Mouse (Mus musculus): Measurements from ENCODE around the gene Spag9. TPM values are rescaled to one million over a fixed set of nuclear protein-coding genes. Genes with fewer than 3 reads are reported as not detected.
"Not testable (repeated sequence)": the region's sequence is repeated elsewhere in the genome, so short reads cannot be mapped to it uniquely, and the experiment has no call there.

Spag9 gene
- polyA plus RNA-seq, 1 experiment from 2014 or later = 107 TPM

DNA sequence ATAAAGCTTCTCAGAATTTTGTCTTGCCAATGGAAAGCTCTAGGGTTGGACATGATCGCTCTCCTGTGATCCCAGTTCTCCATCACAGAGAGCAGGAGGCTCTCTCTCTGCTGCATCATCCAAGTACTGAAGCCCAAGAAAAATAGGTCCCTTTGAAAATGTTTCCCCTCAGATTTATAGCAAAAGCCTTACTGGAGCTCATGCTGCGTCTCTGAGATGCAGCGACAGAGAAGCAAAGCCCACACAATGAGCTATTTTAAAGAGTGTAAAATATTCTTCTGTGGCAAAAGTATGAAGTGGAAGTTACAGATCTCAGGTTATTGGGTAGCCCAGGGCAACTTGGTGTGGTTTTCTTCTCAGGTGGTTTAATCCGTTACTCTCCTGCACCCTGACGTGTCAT lies 68.0 kb downstream of the Spag9 start:
- H3K27me3 ChIP-seq (ENCODE audit: control insufficient read depth, insufficient read depth, low read length) = no peaks in the 10 kb centered on the region
- H3K4me1 ChIP-seq (ENCODE audit: control insufficient read depth, insufficient read depth, low read length) = no peaks in the 10 kb centered on the region
- ATAC-seq (ENCODE audit: low FRiP score) (no peak), DNase-seq (ENCODE audit: low spot score, missing footprints) (no peak)
- no peak overlapping the region for H3K9ac ChIP-seq (ENCODE audit: low read length)
- no peak overlapping the region for H3K27ac ChIP-seq (ENCODE audit: low read depth, low read length)
- no peak overlapping the region for H3K4me2 ChIP-seq
- H3K9me3 ChIP-seq (ENCODE audit: control insufficient read depth, low read length) = no peaks in the 10 kb centered on the region
- WGBS = 93% methylated on average over 5 of the region's 5 CpGs
- H3K36me3 ChIP-seq (ENCODE audit: control insufficient read depth, insufficient read depth, low read length) = peaks cover 22% of the 10 kb centered on the region
- no peak overlapping the region for H3K4me3 ChIP-seq (ENCODE audit: low read depth, low read length)

DNA sequence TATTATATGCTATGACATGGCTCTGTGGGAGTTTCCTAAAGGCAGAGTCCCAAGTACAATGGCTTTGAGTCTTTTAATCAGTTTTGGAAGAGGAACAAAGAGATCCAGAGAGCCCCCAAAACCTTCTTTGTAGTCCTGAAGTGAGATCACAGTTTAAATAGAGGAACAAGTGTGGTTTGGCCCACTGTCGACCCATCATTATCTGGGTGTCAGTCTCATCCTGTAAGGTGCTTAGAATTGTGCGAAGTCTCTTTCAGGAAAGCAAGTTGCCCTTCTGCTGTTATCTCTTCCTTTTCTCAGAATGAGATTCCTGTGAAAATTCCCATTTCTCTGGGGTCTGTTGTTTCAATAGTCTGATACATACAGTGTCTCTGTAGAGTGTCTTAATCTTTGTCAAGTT lies 74.6 kb downstream of the Spag9 start:
- Histone ChIP-seq H3K36me3 (ENCODE audit: control insufficient read depth, insufficient read depth, low read length) (peaks cover 20% of the 10 kb centered on the region; the same call in 1 of the 2 replicates), H3K9me3 (ENCODE audit: control insufficient read depth, low read length) (no peaks in the 10 kb centered on the region), H3K4me2 (no peak overlapping the region), H3K27me3 (ENCODE audit: control insufficient read depth, insufficient read depth, low read length) (no peaks in the 10 kb centered on the region), H3K27ac (ENCODE audit: low read depth, low read length) (no peak overlapping the region), H3K4me3 (ENCODE audit: low read depth, low read length) (no peak overlapping the region), H3K9ac (ENCODE audit: low read length) (no peak overlapping the region), H3K4me1 (ENCODE audit: control insufficient read depth, insufficient read depth, low read length) (no peaks in the 10 kb centered on the region)
- no peak for ATAC-seq (ENCODE audit: low FRiP score)
- no peak for DNase-seq (ENCODE audit: low spot score, missing footprints)
- 81% methylated on average over 2 of the region's 2 CpGs for WGBS

DNA sequence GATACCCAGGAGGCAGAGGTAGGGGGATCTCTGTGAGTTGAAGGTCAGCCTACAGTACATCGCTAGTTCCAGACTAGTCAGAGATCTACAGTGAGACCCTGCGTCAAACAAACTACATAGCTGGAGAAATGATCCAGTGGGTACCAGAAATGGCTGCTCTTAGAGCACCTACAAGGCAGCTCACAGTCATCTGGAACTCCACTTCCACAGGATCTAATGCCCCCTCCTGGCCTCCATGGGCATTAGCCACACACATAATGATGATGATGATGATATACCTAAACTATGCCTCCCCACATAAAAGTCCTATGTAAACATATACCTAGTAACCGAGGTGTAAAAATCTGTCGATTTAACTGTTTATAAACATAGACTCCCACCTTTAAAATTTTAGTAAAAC lies 77.4 kb downstream of the Spag9 start:
- Histone ChIP-seq H3K9me3 (ENCODE audit: control insufficient read depth, low read length) (no peaks in the 10 kb centered on the region), H3K27ac (ENCODE audit: low read depth, low read length) (no peak overlapping the region), H3K4me2 (no peak overlapping the region), H3K9ac (ENCODE audit: low read length) (no peak overlapping the region), H3K27me3 (ENCODE audit: control insufficient read depth, insufficient read depth, low read length) (no peaks in the 10 kb centered on the region), H3K36me3 (ENCODE audit: control insufficient read depth, insufficient read depth, low read length) (peaks cover 17% of the 10 kb centered on the region; the same call in 1 of the 2 replicates), H3K4me3 (ENCODE audit: low read depth, low read length) (no peak overlapping the region), H3K4me1 (ENCODE audit: control insufficient read depth, insufficient read depth, low read length) (no peaks in the 10 kb centered on the region)
- WGBS = 90% methylated on average over 4 of the region's 4 CpGs
- DNase-seq (ENCODE audit: low spot score, missing footprints) = no peak
- ATAC-seq (ENCODE audit: low FRiP score) = no peak

DNA sequence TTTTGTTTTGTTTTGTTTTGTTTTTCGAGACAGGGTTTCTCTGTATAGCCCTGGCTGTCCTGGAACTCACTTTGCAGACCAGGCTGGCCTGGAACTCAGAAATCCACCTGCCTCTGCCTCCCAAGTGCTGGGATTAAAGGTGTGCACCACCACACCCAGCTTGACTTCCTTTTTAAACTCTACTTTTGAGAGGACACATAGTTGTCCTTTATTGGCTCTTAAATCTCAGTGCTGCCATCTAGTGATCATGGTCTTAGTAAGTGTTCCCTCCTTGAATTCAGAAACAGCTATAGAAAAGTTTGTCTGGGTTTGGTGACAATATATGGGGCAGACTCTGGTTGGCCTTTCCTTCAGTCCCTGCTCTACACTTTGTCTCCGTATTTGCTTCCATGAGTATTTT lies 91.1 kb downstream of the Spag9 start:
- H3K27ac ChIP-seq (ENCODE audit: low read depth, low read length); H3K9me3 ChIP-seq (ENCODE audit: control insufficient read depth, low read length); ATAC-seq (ENCODE audit: low FRiP score); H3K4me1 ChIP-seq (ENCODE audit: control insufficient read depth, insufficient read depth, low read length); H3K9ac ChIP-seq (ENCODE audit: low read length); H3K4me3 ChIP-seq (ENCODE audit: low read depth, low read length); DNase-seq (ENCODE audit: low spot score, missing footprints); H3K4me2 ChIP-seq; H3K27me3 ChIP-seq (ENCODE audit: control insufficient read depth, insufficient read depth, low read length): not testable (repeated sequence)
- WGBS = 84% methylated on average over 2 of the region's 2 CpGs
- H3K36me3 ChIP-seq (ENCODE audit: control insufficient read depth, insufficient read depth, low read length) = peaks cover 25% of the 10 kb centered on the region

DNA sequence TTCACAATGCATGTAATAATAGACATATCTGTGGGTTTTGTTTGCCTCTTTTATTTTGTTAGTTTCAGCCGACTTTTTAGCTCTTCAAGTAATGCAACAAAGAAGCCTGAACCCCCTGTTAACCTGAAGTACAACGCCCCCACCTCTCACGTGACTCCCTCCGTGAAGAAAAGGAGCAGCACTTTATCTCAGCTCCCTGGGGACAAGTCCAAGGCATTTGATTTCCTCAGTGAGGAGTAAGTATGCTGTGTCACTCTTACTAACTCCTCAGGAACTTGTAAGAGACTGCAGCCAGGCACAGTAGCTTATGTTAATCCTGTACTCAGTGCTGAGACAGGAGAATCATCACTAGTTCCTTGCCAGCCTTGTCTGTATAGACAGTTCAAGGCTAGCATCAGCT lies 94.6 kb downstream of the Spag9 start:
- Histone ChIP-seq H3K4me3 (ENCODE audit: low read depth, low read length) (no peak overlapping the region), H3K27me3 (ENCODE audit: control insufficient read depth, insufficient read depth, low read length) (no peaks in the 10 kb centered on the region), H3K9me3 (ENCODE audit: control insufficient read depth, low read length) (no peaks in the 10 kb centered on the region), H3K9ac (ENCODE audit: low read length) (no peak overlapping the region), H3K4me2 (no peak overlapping the region), H3K36me3 (ENCODE audit: control insufficient read depth, insufficient read depth, low read length) (peaks cover 32% of the 10 kb centered on the region), H3K27ac (ENCODE audit: low read depth, low read length) (no peak overlapping the region), H3K4me1 (ENCODE audit: control insufficient read depth, insufficient read depth, low read length) (no peaks in the 10 kb centered on the region)
- 88% methylated on average over 4 of the region's 4 CpGs for WGBS
- DNase-seq (ENCODE audit: low spot score, missing footprints) = no peak
- no peak for ATAC-seq (ENCODE audit: low FRiP score)

DNA sequence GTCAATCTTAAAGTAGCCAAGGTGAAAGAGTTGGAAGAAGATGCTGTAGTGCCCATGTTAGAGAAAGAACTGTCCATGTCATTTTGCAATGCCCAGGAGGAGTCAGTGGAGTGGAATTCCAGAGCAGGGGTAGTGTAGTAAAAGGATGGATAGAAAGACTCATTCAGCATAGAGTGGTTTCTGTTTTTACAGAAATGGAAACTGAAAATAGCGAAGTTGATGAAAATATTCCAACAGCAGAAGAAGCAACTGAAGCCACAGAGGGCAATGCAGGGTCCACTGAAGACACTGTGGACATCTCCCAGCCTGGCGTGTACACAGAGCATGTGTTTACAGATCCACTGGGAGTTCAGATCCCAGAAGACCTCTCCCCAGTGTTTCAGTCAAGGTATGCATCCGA lies 101.6 kb downstream of the Spag9 start:
- H3K9ac ChIP-seq (ENCODE audit: low read length) = no peak overlapping the region
- no peaks in the 10 kb centered on the region for H3K27me3 ChIP-seq (ENCODE audit: control insufficient read depth, insufficient read depth, low read length)
- peaks cover 40% of the 10 kb centered on the region for H3K36me3 ChIP-seq (ENCODE audit: control insufficient read depth, insufficient read depth, low read length)
- 92% methylated on average over 3 of the region's 3 CpGs for WGBS
- ATAC-seq (ENCODE audit: low FRiP score) = no peak
- H3K4me1 ChIP-seq (ENCODE audit: control insufficient read depth, insufficient read depth, low read length) = no peaks in the 10 kb centered on the region
- no peak overlapping the region for H3K27ac ChIP-seq (ENCODE audit: low read depth, low read length)
- no peak for DNase-seq (ENCODE audit: low spot score, missing footprints)
- H3K9me3 ChIP-seq (ENCODE audit: control insufficient read depth, low read length) = no peaks in the 10 kb centered on the region
- H3K4me3 ChIP-seq (ENCODE audit: low read depth, low read length) = no peak overlapping the region
- no peak overlapping the region for H3K4me2 ChIP-seq

DNA sequence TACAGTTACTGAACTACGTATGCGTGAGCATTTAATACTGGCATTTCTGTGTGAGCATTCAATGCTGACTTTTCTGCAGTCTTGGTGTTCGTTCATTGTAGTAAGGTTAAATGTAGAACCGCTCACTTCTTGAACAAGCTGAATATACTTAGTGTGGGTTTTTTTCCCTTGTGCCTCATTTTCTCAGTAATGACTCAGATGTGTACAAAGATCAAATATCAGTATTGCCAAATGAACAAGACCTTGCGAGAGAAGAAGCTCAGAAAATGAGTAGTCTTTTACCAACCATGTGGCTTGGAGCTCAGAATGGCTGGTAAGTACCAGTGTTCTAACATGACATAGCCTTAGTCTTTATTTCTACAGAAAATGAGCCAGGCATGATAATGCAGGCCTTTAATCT lies 102.9 kb downstream of the Spag9 start:
- H3K36me3 ChIP-seq (ENCODE audit: control insufficient read depth, insufficient read depth, low read length) = peaks cover 33% of the 10 kb centered on the region
- H3K9me3 ChIP-seq (ENCODE audit: control insufficient read depth, low read length) = no peaks in the 10 kb centered on the region
- H3K9ac ChIP-seq (ENCODE audit: low read length) = no peak overlapping the region
- H3K4me3 ChIP-seq (ENCODE audit: low read depth, low read length) = no peak overlapping the region
- H3K27me3 ChIP-seq (ENCODE audit: control insufficient read depth, insufficient read depth, low read length) = no peaks in the 10 kb centered on the region
- WGBS = 94% methylated on average over 5 of the region's 5 CpGs
- H3K4me1 ChIP-seq (ENCODE audit: control insufficient read depth, insufficient read depth, low read length) = no peaks in the 10 kb centered on the region
- ATAC-seq (ENCODE audit: low FRiP score) = no peak
- H3K27ac ChIP-seq (ENCODE audit: low read depth, low read length) = no peak overlapping the region
- DNase-seq (ENCODE audit: low spot score, missing footprints) = no peak
- H3K4me2 ChIP-seq = no peak overlapping the region

DNA sequence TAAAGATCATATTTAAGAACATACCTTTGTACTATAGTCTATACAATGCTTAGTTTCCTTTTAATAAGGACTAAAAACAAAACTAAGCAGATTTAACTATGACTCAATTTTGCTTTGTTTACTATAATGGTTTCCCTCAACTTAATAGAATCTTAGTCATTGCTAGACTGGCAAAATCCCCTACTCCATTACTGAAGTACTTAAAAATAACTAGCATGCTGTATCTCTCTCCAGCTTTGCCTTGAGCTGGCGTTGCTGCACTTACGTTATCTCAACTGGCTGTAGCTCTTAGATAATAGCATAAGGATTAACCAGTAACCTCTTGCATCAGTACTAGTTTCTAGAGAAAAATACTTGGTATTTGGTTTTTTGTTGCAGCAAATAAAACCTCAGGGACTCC lies 117.9 kb downstream of the Spag9 start:
- no peak for DNase-seq (ENCODE audit: low spot score, missing footprints)
- no peak overlapping the region for H3K9ac ChIP-seq (ENCODE audit: low read length)
- 94% methylated on average over 2 of the region's 2 CpGs for WGBS
- ATAC-seq (ENCODE audit: low FRiP score) = no peak
- H3K4me1 ChIP-seq (ENCODE audit: control insufficient read depth, insufficient read depth, low read length) = no peaks in the 10 kb centered on the region
- H3K9me3 ChIP-seq (ENCODE audit: control insufficient read depth, low read length) = no peaks in the 10 kb centered on the region
- no peak overlapping the region for H3K4me3 ChIP-seq (ENCODE audit: low read depth, low read length)
- H3K36me3 ChIP-seq (ENCODE audit: control insufficient read depth, insufficient read depth, low read length) = peaks cover 32% of the 10 kb centered on the region
- H3K27me3 ChIP-seq (ENCODE audit: control insufficient read depth, insufficient read depth, low read length) = no peaks in the 10 kb centered on the region
- no peak overlapping the region for H3K27ac ChIP-seq (ENCODE audit: low read depth, low read length)
- H3K4me2 ChIP-seq = no peak overlapping the region

DNA sequence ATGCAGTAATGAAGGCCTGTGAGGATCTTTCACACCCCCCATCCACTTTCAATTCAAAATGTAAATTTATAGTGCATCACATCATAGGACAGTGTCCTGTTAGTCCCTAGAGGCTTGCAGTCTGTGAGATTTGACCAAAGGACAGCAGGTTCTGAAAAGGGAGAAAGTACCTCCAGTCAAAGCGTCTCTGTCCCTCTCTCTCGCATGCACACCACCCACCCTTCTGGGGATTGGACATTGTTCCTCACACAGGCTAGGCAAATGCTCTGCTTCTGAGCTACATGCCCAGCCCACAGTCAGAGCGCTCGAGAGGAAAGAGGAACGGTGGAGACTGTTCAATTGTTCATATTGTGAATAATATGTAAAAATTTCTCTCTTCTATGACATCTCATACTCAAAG lies 119.5 kb downstream of the Spag9 start:
- H3K27ac ChIP-seq (ENCODE audit: low read depth, low read length) = no peak overlapping the region
- H3K27me3 ChIP-seq (ENCODE audit: control insufficient read depth, insufficient read depth, low read length) = no peaks in the 10 kb centered on the region
- H3K9me3 ChIP-seq (ENCODE audit: control insufficient read depth, low read length) = no peaks in the 10 kb centered on the region
- ATAC-seq (ENCODE audit: low FRiP score) = no peak
- no peak overlapping the region for H3K4me3 ChIP-seq (ENCODE audit: low read depth, low read length)
- H3K4me1 ChIP-seq (ENCODE audit: control insufficient read depth, insufficient read depth, low read length) = no peaks in the 10 kb centered on the region
- WGBS = 94% methylated on average over 5 of the region's 5 CpGs
- no peak for DNase-seq (ENCODE audit: low spot score, missing footprints)
- H3K4me2 ChIP-seq = no peak overlapping the region
- H3K36me3 ChIP-seq (ENCODE audit: control insufficient read depth, insufficient read depth, low read length) = peaks cover 32% of the 10 kb centered on the region
- no peak overlapping the region for H3K9ac ChIP-seq (ENCODE audit: low read length)

DNA sequence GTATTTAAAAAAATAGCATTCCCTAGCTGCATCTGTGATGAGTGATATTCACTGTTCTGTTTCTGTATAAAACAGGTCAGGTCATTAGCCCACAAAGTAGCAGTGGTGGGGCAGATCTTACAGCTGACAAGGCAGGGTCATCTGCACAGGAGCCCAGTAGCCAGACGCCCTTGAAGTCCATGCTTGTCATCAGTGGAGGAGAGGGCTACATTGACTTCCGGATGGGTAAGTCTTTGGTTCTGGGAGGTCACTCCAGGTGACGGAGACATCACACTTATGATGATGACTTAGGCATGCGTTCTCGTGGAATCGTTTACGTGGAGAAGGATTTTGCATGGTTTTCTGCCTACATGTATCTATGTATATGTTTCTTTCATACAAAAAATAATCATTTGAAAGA lies 120.8 kb downstream of the Spag9 start:
- no peak for ATAC-seq (ENCODE audit: low FRiP score)
- Histone ChIP-seq H3K9me3 (ENCODE audit: control insufficient read depth, low read length) (no peaks in the 10 kb centered on the region), H3K27ac (ENCODE audit: low read depth, low read length) (no peak overlapping the region), H3K4me2 (no peak overlapping the region), H3K36me3 (ENCODE audit: control insufficient read depth, insufficient read depth, low read length) (peaks cover 34% of the 10 kb centered on the region), H3K9ac (ENCODE audit: low read length) (no peak overlapping the region), H3K4me1 (ENCODE audit: control insufficient read depth, insufficient read depth, low read length) (no peaks in the 10 kb centered on the region), H3K4me3 (ENCODE audit: low read depth, low read length) (no peak overlapping the region), H3K27me3 (ENCODE audit: control insufficient read depth, insufficient read depth, low read length) (no peaks in the 10 kb centered on the region)
- WGBS = 96% methylated on average over 7 of the region's 7 CpGs
- no peak for DNase-seq (ENCODE audit: low spot score, missing footprints)
